ENCODE assay signal across 8 mouse cellular contexts in genomic region chr13:67172991-67173722, GRCm38 (mm10). TPM values are rescaled to one million over a fixed set of nuclear protein-coding genes. Genes with fewer than 3 reads are reported as not detected.
A peak's percentile ranks its signal among the peaks of the same experiment; 100 is the strongest.
DNase-seq lines count a peak whose midpoint lies in the region; ATAC-seq lines count a peak whose summit lies in the region.
"Not testable (repeated sequence)": the region's sequence is repeated elsewhere in the genome, so short reads cannot be mapped to it uniquely, and the experiment has no call there.

Gene Rsl1 (plus strand): TSS chr13:67173182.

- peak within 1 kb of the TSS; percentile 78 for H3K27ac ChIP-seq in intestine, embryonic 16.5 days (ENCODE audit: low read length)

- DNase-seq in adrenal gland, adult 2 months = peak; percentile 90
- DNase-seq in embryo, embryonic 9.5 days (ENCODE audit: extremely low spot score) = peak; percentile 69
- peak; percentile 30 to 59 for DNase-seq in gastrocnemius, postnatal 4 days (ENCODE audit: low spot score in 2 of 2)
- DNase-seq in left cerebral cortex, postnatal 25 days (ENCODE audit: low spot score in 2 of 2) = peak; percentile 83 to 85
- peak; percentile 51 for DNase-seq in mesoderm, embryonic 11.5 days (ENCODE audit: low read depth, low spot score)
- peak; percentile 77 for DNase-seq in right cerebral cortex, postnatal 25 days
- DNase-seq in urinary bladder, postnatal 36 days (ENCODE audit: low spot score in 2 of 2) = peak; percentile 79 to 83

- H3K4me2 ChIP-seq in intestine, embryonic 16.5 days (ENCODE audit: low read depth, low read length) = peak within 1 kb of the TSS; percentile 61

- H3K27me3 ChIP-seq in intestine, embryonic 16.5 days (replicated peaks; ENCODE audit: control insufficient read depth, insufficient read depth, low read length) = not testable (repeated sequence)

- H3K4me3 ChIP-seq in intestine, embryonic 16.5 days (ENCODE audit: low read length) = peak within 1 kb of the TSS; percentile 72

- not testable (repeated sequence) for H3K9me3 ChIP-seq in intestine, embryonic 16.5 days (ENCODE audit: control insufficient read depth, low read length)

- intact Hi-C loops in left cerebral cortex, postnatal 25 days (cut with DNase I) = not testable (repeated sequence)

- H3K9ac ChIP-seq in intestine, embryonic 16.5 days (ENCODE audit: low read depth, low read length) = peak within 1 kb of the TSS; percentile 78

- 0% methylated on average over 17 of the region's 17 CpGs for whole genome bisulfite sequencing in intestine, embryonic 16.5 days

- not testable (repeated sequence) for H3K4me1 ChIP-seq in intestine, embryonic 16.5 days (ENCODE audit: control insufficient read depth, insufficient read depth, low read length)

- ATAC-seq in intestine, embryonic 16.5 days = peak; percentile 100

- H3K36me3 ChIP-seq in intestine, embryonic 16.5 days (ENCODE audit: control insufficient read depth, insufficient read depth, low read length) = not testable (repeated sequence)

RNA-seq across cellular contexts. Expression of gene Rsl1, which starts in this region (rescaled TPM):
- total RNA-seq in adrenal gland, adult 2 months (2021) = 1 to 10 TPM; 5.6 to 6.0 TPM
- 0.36 and 0.73 TPM in 2 replicates for polyA plus RNA-seq in adrenal gland, adult 2 months (2012; rRNA removed)
- total RNA-seq in gastrocnemius, postnatal 4 days (2021) = 1 to 10 TPM; 1.8 to 2.4 TPM
- polyA plus RNA-seq in intestine, embryonic 16.5 days (2015; fragmentation: Nextera tagmentation; extraction: Ambion mirVana) = 6.8 and 6.9 TPM in 2 replicates
- 1 to 10 TPM; 4.1 to 4.8 TPM for total RNA-seq in left cerebral cortex, postnatal 25 days (2021)

Comparison
In these comparisons a context has a peak if more than half of its experiments do, and no peak if none do; other contexts are left out.
1. Peak in every context shown above with its lines: DNase-seq, ATAC-seq, H3K4me3 ChIP-seq and H3K27ac ChIP-seq.